Mouse (Mus musculus) urinary bladder, postnatal 25 days (tissue): ENCODE results near the gene Myoz1.
"Not testable (repeated sequence)": the region's sequence is repeated elsewhere in the genome, so short reads cannot be mapped to it uniquely, and the experiment has no call there.

Experiments
- DNase-seq: peaks from one replicate; pipeline ENCODE4 v3.0.0; 2022; ENCODE audit warnings: low spot score

Myoz1 gene

DNA sequence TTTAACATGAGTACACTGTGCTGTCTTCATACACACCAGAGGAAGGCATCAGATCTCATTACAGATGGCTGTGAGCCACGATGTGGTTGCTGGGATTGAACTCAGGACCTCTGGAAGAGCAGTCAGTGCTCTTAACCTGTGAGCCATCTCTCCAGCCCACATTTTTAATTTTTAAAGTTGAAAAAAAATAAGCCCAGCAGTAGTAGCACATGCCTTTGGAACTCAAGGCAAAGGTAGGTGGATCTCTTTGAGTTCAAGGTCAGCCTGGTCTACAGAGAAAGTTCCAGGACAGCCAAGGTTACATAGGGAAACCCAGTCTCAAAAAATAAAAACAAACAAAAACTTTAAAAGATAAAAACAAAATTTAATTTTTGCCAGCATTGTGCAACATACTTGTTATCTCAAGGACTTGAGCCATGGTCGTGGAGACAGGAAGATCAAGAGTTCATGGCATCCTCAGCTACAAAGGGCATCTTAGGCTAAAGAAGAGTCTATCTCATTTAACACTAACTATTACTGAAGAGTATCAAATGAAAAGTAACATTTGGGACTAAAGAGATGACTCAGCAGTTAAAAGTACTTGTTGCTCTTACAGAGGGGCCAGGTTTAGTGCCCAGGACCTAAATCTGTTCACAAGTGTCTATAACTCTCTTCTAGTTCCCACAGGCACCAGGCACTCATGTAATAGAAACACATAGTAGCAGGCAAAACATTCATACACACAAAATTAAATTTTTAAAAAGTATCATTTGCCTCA, 18.3 kb downstream of the Myoz1 start:
- no peak for DNase-seq

DNA sequence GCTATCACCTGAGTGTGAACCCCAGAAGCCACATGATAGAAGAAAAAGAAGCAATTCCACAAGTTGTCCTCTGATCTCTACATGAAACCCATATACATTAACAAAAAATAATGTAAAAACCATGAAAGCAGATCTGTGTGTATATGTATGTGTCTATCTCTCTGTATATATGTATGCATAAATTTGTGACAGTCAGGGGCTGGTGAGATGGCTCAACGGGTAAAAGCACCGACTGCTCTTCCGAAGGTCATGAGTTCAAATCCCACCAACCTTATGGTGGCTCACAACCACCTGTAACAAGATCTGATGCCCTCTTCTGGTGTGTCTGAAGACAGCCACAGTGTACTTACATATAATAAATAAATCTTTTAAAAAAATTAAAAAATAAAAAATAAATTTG, 19.4 kb downstream of the Myoz1 start:
- not testable (repeated sequence) for DNase-seq

DNA sequence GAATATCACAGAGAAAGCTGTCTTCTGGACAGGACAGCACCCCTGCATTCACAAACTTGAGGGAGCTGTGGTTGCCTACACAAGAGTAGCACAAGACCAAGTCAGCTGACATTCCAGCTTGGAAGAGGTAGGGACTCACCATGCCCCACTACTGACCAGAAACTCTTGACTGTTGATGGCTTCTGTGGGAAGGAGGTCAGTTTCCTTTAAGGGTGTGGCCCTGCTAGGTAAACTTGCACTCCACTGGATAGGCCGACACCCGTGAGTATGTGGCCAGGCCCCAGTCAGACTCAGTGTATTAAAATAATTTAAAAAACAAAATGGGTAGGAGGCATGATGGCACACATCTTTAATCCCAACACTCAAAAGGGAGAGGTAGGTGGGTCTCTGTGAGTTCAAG, 20.8 kb downstream of the Myoz1 start:
- DNase-seq: no peak

DNA sequence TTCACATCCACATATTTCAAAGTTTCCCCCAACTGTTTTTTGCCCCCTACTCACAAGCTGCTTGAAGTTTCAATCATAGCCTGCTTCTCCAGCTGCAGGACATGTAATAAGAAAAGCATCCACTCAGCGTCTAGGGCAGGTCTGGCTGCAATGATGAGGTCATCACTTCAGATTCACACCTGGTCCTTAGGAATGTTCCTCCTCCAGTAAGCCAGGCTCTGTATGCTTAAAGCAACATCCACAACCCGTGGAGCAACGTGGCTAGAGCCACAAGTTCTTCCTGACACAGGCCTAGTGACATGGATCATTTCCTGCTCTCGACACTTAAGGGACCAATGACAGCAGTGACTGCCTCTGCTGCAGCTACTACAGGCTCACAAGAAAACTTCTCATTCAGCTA, 25.1 kb downstream of the Myoz1 start:
- DNase-seq: no peak

DNA sequence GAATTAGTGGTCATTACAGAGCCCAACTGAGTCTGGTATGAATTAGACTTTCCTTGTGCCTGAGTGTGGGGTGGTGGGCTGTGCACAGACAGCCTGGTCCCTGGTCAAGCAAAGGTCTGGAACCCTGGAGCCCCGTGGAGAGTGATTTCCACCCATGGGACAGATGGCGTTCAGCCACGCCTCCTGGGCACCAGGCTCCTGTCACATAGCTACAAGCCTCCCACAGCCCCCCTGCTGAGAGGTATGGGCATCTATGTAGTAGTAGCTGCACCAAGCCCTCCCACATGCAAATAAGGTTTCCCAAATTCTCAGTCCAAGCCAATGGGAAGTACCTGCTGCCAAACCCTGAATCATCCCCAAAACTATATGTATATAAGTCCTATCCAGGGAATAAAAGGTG, 29.4 kb downstream of the Myoz1 start:
- no peak for DNase-seq

DNA sequence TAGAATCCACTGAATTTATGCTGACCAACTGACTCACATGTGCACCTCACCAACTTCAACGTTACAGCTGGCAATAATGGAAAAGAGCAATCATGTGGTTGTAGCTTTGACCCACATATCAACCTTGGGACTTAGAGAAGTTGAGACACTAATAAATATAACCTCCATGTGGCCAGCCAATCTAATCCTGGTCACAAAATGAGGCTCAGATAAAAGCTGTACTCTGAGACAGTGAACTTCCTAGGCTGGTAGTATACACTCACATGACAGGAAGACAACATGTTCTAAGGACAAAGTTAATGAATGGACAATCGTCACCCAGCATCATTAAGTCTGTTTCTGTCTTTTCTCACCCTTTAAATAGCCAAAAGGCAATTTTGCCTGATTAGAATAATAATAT, 29.9 kb downstream of the Myoz1 start:
- no peak for DNase-seq

DNA sequence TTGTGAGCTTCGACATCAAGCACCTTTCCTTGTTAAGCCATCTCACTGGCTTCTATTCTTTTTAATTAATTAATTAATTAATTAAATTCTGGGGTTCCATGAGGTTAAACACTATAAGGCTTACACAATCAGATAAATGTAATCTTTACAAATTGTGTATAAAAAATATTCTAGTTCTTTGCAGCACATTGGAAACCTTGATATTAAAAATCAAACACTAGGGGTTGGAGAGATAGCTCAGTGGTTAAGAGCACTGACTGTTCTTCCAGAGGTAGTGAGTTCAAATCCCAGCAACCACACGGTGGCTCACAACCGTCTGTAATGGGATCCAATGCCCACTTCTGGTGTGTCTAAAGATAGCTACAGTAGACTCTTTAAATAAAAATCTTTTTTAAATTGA, 33.4 kb downstream of the Myoz1 start:
- no peak for DNase-seq

DNA sequence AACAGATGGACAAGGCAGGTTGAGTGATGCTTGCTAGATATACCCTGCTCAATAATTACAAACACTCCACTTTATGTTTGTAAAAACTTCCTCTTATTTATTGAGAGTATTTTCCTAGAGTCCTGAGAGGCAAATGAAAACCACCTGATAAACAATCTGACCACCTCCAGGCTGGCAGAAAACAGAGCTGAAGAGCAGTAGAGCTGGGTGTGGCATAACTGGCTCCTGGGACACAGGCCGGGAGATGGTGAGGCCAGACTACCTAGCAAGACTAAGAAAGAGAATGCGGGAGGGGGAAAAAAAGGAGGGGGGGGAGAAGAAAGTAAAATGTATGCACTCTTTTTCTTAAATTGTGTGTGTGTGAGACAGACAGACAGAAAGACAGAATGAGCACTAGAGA, 33.9 kb downstream of the Myoz1 start:
- no peak for DNase-seq

DNA sequence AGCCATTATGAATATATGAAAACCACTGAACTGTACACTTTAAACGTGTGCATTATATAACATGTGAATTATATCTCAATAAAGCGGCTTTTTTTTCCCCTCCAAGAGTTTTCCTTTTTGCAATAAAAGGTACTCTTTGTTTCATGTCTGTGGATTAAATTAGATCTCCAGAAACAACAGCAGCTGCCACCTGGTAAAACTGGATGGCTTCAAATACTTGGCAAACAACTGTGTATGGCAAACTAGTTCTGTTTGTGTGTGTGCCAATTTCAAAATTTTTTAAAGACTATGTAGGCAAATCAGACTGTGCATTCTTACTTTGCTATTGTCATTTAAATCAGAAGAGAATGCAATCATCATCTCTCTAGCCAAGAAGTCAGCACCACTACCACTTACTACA, 34.4 kb downstream of the Myoz1 start:
- DNase-seq: no peak

DNA sequence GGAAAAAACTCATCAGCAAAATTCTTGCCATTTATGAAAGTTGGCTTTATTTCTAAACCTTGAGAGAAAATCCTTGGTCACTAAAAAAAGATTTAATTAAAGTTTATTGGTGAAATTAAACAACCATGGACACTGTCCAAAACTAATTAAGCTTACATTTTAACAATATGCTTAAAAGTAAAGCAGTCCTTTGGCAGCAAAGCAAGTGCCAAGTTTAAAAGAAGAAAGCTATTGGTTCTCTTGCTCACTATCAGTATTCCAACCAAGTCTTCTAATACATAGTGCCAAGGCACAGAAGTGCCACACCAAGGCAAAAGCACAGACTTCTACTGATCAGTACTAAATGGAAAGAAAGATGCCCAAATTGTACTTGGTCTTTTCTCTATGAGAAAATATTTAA, 37.2 kb downstream of the Myoz1 start:
- no peak for DNase-seq

DNA sequence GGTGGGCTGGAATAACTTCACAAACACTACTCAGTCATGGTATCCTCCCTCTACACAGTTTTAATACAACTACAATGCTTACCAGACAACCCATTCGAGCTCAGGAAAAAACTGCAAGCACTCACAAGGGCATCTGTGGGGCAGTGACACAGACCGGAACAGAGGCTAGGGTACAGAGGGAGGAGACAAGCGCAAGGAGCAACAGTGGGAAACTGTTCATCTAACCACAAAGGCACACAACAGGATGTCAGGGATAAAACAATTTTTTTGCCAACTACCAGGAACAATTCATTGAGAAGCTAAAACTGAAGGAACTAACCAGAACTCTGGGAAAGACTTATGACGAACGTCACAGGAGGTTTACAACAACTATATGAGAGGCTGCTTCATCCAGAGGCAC, 38.1 kb downstream of the Myoz1 start:
- no peak for DNase-seq

DNA sequence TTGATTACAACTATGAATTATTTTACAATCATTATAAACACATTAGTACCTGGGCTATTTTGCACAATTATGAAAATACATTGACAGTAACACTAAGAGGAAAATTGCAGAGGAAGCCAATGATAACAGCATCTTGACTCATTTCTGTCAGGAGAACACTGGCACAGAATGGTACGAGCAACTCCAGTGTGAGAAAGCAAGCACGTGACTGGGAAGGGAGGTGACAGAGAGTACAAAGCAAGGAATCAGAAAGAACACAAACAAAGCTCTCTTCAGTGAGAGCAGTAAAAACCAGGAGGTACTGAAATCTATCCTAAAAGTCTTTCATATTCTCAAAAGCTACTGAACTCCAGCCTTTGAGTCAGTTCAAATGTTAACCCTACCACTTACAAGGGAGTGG, 39.9 kb downstream of the Myoz1 start:
- DNase-seq: no peak

DNA sequence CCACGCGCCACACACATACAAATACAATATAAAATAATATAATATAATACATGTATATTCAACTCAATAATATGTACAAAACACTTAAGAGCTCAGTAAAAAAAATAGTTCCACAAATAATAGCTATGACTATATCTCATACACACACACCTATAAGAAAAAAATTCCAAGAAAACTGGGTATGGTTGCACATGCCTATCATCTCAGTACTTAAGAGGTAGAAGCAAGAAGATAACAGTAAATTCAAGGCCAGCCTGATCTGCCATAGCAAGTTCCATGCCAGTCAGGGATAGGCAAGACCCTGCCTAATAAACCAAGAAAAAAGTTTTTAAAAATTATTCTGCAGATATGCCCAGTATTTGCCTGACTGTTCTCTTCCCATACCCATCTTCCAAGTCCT, 41.3 kb downstream of the Myoz1 start:
- no peak for DNase-seq

DNA sequence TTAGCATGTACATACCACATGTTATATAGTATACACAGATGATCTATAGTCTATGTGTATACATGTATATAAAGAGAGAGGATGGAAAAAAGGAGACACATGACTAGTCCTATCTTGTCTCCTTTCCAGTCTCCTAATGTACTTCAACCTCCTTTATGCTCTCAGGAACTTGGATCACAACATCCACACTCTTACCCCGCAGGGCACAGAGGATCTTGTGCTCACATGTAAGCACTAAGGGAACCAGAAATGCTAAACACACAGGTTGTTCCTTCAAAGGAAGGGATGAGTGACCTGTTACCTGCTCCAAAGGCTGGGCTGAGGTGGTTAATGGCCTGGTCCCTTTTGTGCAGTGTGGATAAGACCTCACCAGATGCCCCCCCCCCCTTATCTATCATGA, 43.5 kb downstream of the Myoz1 start:
- DNase-seq: no peak

DNA sequence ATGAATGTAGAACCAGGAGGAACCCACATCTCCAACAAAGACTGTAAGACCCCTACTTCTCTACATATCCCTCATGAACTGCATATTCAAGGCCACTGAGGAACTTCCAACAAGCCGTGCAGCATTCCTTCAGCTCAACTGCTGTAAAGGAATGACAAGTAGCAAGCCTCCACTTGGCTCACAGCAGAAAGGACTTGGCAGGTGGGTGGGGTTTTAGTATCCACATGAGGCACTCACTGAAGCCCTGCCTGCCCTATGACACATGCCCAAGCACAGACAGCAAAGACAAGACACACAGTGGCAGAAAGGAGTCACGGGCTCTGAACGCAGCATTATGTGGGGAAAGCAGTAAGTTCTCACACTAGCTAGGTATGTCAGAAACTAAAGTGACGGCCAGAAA, 46.2 kb downstream of the Myoz1 start:
- peak; percentile 25 for DNase-seq

DNA sequence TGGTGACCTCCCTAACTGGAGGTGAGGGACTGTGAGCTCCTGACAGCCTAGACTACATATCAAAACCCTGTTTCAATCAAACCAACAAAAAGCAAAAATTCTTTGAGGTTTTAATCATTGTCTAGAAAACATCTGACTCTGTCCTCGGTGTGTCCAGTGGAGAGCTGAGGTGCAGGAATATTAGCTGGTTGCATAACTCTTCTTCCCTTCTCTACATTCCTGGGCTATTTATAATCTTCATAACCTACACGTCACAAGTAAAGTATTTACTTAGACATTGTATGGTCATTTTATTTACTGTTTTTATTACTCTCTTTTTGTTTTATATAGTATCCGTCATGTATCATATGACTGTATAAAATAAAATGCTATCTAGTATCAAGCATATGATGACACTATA, 46.8 kb downstream of the Myoz1 start:
- no peak for DNase-seq

DNA sequence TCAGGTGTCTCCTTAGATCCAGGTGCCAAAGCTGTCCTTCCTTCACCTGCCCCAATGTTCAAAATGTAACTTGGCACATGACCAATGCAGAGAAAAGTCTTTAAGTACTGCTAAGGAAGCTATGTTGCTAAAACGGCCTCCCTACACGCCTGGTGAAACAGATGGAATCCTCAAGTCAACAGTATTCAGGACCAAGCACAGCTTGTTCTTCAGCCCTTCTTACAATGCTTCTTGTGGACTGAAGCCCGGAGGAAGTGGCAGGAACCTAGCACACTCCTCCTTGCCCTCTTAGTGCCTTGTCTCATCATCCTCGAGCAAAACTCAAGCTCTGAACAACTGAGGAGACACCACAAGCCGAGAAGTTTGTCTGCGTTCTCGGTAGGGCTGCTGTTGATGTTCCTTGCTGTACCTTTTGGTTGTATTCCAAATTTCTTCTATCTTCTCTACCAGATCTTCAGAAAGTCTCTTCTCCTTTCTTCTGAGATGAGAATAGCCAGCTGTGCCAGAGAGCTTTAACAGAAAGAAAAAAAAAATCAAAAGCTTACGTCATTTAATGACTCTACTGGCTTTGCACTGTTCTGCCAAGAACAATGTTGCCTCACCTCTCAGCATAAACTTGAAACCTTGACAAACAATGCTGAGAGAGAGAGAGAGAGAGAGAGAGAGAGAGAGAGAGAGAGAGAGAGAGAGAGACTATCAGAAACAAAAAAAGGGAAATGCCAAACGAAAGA, 48.8 kb downstream of the Myoz1 start:
- peak; percentile 11 for DNase-seq

DNA sequence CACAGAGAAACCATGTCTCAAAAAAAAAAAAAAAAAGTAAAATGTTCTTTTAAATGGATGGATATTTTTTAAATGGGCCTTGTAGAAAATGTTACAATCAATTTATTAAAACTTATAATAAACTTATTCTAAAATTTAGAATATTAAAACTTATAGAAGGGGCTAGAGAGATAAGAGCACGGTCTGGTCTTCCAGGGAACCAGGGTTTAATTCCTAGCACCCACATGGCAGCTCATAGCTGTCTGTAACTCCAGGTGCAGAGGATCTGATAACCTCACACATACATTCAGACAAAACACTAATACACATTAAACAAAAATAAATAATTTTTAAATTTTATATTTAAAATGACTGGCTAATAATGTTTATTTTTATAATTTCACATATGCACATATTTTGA, 55.1 kb downstream of the Myoz1 start:
- DNase-seq: no peak

DNA sequence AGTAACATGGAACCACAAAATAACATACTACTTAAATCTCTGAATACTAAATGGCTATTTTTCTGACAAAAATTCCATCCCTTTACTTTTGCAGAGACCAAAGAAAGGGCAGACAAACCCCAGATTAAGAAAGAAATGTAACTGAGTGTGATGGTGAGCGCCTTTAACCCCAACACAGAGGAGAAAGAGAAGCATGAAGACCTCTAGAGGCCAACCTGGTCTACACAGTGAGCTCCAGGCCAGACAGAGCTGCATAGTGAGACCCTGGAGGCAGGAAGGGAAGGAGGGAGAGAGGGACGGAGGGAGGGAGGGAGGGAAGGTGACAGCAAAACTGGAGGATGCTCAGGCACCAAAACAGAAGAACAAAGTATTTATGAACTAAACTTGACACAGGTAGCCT, 56.1 kb downstream of the Myoz1 start:
- no peak for DNase-seq

DNA sequence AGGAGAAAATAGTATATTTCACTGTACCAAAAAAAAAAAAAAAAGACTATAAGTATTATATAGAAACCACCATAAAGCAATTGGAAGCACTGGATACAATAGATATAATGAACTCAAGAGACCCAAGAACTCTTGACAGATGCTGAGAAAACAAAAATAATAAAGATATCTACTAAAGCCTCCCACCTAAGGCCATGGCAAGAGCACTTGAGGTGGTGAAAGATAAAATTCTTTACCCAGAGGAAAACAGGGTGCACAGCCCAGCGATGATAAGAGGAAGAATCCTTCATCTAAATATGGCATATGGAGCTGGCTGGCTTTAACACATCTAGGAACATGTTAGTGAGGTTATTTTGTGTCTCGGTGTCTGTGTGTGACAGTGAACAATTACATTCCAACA, 56.8 kb downstream of the Myoz1 start:
- DNase-seq: no peak
